Mouse (Mus musculus) forebrain, embryonic 14.5 days (tissue): ENCODE data around the gene Foxd3. TPM values are rescaled to one million over a fixed set of nuclear protein-coding genes. Genes with fewer than 3 reads are reported as not detected.
A peak's percentile ranks its signal among the peaks of the same experiment; 100 is the strongest.

ENCODE experiments used
- ATAC-seq: fragments of 200-750 bp; cut with Nextera tagmentation; 2 replicates; pipeline ENCODE4 v1.8.0; 2017; ENCODE audit warnings: mild to moderate bottlenecking, moderate library complexity
- DNase-seq: peaks from one replicate; pipeline ENCODE4 v3.0.0-alpha.2; 2015; ENCODE audit warnings: low spot score
- H3K27ac ChIP-seq: fragments of 300-500 bp; sonication (generic); 2 replicates; pipeline ENCODE4 v1.5.1; 2014; ENCODE audit warnings: low read depth, mild to moderate bottlenecking, control low read depth, low read length, moderate library complexity
- H3K27me3 ChIP-seq: fragments of 300-500 bp; sonication (generic); replicated peaks from 2 replicates; pipeline ENCODE4 v1.6.1; 2014; ENCODE audit warnings: low read length, control low read depth, mixed read lengths; ENCODE audit not compliant: control insufficient read depth, insufficient read depth
- H3K36me3 ChIP-seq: fragments of 300-500 bp; sonication (generic); 2 replicates; pipeline ENCODE4 v1.6.1; 2014; ENCODE audit warnings: low read length, control low read depth; ENCODE audit not compliant: control insufficient read depth, insufficient read depth
- H3K4me1 ChIP-seq: fragments of 300-500 bp; sonication (generic); 2 replicates; pipeline ENCODE4 v1.6.1; 2014; ENCODE audit warnings: antibody characterized with exemption, low read length, control low read depth; ENCODE audit not compliant: control insufficient read depth, insufficient read depth
- H3K4me2 ChIP-seq: fragments of 300-500 bp; sonication (generic); 2 replicates; pipeline ENCODE4 v1.6.1; 2014; ENCODE audit warnings: mild to moderate bottlenecking, control low read depth, low read length
- H3K4me3 ChIP-seq: fragments of 300-500 bp; sonication (generic); 2 replicates; pipeline ENCODE4 v1.5.1; 2014; ENCODE audit warnings: low read depth, low read length, control low read depth
- H3K9ac ChIP-seq: fragments of 300-500 bp; sonication (generic); 2 replicates; pipeline ENCODE4 v1.6.1; 2014; ENCODE audit warnings: mild to moderate bottlenecking, low read length, control low read depth, moderate library complexity
- H3K9me3 ChIP-seq: fragments of 300-500 bp; sonication (generic); replicated peaks from 2 replicates; pipeline ENCODE4 v1.6.1; 2016; ENCODE audit warnings: low read length, control low read depth, mixed read lengths; ENCODE audit not compliant: control insufficient read depth
- WGBS: fragments of 180-500 bp; shearing (Covaris S2); extraction: QIAGEN DNeasy Blood & Tissue Kit; methylation state at CpG from one replicate; pipeline ENCODE4 v1.1.7; 2014; 5-methylcytosine and 5-hydroxymethylcytosine counted together
- polyA plus RNA-seq: library from polyadenylated mRNA; unstranded; fragments of >200 nt; fragmentation: Nextera tagmentation; extraction: Ambion mirVana; gene quantifications from 2 replicates; pipeline ENCODE4 v1.2.1, GENCODE M21; 2014

Gene Foxd3
- polyA plus RNA-seq, 1 experiment from 2014 or later: not detected

DNA sequence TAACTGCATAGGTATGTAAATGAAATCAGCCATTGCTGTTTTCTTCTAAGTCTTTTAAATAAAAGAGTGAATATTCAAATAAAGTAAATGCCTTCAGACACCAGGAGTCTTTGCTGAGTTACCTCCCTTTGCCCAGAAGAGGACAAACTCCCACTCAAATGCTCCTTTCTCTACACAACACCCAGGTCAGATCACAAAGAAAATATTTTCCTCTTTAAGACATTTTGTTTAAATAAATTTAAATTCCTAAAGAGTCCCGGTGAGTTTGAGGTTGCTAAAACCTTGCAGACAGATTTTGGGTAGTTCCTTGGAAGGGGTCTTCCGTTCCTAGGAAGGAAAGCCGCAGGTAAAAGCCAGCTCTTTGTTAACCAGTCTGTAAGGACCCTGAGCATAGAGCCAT lies 14.2 kb upstream of the Foxd3 start:
- DNase-seq (no peak), ATAC-seq (no peak)
- H3K9ac ChIP-seq: no peak overlapping the region
- no peak overlapping the region for H3K27ac ChIP-seq
- H3K4me2 ChIP-seq: no peak overlapping the region
- H3K4me1 ChIP-seq: no peaks in the 10 kb centered on the region
- H3K36me3 ChIP-seq: no peaks in the 10 kb centered on the region
- WGBS: 28% methylated on average over 3 of the region's 3 CpGs
- peaks cover 11% of the 10 kb centered on the region for H3K27me3 ChIP-seq
- no peaks in the 10 kb centered on the region for H3K9me3 ChIP-seq
- H3K4me3 ChIP-seq: no peak overlapping the region

DNA sequence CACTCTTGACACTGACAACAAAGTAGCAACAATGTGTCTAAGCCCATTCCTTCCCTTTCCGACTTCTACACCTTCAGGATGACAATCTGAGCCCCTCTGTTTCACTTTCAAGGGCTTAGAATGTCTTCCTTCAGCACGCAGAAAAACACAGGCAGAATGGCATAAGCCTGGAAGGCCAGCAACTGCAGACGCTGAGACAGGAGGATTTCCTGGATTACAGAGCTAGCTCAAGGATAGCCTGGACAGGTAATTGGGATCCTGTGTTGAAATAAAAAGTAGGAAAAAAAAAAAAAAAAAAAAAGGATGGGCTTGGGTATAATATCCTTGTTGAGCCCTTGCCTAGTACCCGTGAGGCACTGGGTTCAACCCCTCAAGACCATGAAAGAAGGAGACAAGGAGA lies 10.5 kb upstream of the Foxd3 start:
- 84% methylated on average over 4 of the region's 4 CpGs for WGBS

DNA sequence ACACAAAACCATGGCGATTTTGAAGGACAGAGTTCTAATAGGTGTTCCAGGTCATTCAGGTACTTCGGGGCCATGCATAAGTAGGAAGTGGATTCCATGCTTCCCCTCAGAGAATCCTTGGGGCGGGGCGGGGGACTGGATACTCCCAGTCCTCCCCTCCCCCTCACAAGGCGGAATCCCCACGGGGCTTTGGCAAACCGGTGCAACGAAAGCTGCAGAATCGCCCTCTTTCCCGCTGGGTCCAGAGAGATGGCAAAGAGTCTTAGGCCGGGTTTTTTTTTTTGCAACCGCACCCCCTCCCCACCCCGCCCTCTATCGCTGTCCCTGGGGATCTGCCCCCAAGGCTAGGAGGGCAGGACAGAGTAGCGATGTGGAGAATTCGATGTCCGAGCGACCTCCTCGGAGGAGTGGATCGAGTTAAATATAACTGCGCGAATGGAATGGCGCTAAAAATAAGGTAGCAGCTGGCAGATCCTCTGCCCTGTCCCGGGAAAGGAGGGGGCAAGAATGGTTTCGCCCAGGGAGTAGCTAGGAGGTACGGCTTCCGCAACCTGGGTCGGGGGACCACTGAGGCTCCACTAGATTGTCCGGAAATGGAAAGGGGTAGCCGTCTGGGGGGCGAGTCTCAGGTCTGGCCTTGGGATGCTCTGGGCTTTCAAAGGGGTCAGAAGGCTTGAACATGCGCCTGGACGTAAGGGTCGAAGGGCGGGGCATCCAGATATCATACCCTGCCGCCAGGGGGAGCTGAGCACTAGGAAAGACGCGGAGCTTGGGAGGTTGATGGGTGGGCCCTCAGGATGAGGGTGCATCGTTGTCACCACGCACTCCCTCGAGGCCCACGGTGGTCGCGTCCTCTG lies 5.8 kb upstream of the Foxd3 start:
- Histone ChIP-seq H3K4me1 (peaks cover 3% of the 10 kb centered on the region; the same call in 1 of the 2 replicates), H3K27me3 (peaks cover 81% of the 10 kb centered on the region), H3K4me2 (no peak overlapping the region), H3K36me3 (no peaks in the 10 kb centered on the region), H3K9ac (no peak overlapping the region), H3K9me3 (no peaks in the 10 kb centered on the region), H3K27ac (no peak overlapping the region), H3K4me3 (no peak overlapping the region)
- DNase-seq (no peak), ATAC-seq (no peak)
- 2% methylated on average over 44 of the region's 44 CpGs for WGBS

More for the DNA sequence above, 10.5 kb upstream of the Foxd3 start:
- Histone ChIP-seq H3K9me3 (no peaks in the 10 kb centered on the region), H3K4me2 (no peak overlapping the region), H3K36me3 (no peaks in the 10 kb centered on the region), H3K4me1 (no peaks in the 10 kb centered on the region), H3K27ac (no peak overlapping the region), H3K4me3 (no peak overlapping the region), H3K27me3 (peaks cover 44% of the 10 kb centered on the region), H3K9ac (no peak overlapping the region)
- no peak for ATAC-seq
- no peak for DNase-seq

DNA sequence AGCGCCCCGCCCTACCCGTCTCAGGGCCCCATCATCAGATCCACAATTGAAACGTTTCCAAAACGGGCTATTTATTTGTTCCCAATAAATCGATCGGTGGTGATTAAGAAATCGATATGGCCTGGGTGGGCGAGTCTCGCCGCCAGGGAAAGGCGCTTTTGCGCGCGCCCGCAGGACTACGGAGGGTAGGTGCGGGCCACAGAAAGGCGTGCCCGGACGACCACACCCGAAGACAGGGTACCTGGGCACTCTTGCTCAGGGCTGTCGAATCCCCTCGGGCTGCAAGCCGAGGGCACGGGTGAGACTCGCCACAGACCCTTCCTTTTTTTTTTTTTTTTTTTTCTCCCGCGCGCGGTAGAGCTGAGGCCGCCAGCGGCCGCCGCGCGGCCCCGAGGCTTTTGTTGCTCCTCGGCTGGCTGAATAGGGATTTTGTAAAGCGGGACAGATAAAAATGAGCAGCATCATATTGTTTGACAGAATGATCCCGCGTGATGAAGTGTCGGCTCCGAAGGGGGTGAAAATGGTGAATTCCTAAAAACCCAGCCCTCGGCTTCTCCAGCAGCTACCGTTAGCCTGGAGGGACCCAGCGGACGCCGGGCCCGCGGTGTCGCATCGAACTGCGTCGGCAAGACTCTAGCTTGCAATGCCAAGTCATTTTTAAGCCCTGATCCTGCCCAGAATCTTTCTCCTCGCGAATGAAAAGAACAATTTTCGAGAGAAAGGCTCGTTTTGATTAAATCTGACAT lies 5.0 kb upstream of the Foxd3 start:
- Histone ChIP-seq H3K27me3 (peaks cover 88% of the 10 kb centered on the region), H3K4me1 (peaks cover 5% of the 10 kb centered on the region; the same call in 1 of the 2 replicates), H3K36me3 (no peaks in the 10 kb centered on the region), H3K9me3 (no peaks in the 10 kb centered on the region), H3K4me3 (peak overlapping the region; percentile 16; the same call in 1 of the 2 replicates), H3K9ac (no peak overlapping the region), H3K27ac (no peak overlapping the region), H3K4me2 (peak overlapping the region; percentile 38)
- WGBS: under 1% methylated on average over 59 of the region's 59 CpGs
- ATAC-seq (no peak), DNase-seq (no peak)

DNA sequence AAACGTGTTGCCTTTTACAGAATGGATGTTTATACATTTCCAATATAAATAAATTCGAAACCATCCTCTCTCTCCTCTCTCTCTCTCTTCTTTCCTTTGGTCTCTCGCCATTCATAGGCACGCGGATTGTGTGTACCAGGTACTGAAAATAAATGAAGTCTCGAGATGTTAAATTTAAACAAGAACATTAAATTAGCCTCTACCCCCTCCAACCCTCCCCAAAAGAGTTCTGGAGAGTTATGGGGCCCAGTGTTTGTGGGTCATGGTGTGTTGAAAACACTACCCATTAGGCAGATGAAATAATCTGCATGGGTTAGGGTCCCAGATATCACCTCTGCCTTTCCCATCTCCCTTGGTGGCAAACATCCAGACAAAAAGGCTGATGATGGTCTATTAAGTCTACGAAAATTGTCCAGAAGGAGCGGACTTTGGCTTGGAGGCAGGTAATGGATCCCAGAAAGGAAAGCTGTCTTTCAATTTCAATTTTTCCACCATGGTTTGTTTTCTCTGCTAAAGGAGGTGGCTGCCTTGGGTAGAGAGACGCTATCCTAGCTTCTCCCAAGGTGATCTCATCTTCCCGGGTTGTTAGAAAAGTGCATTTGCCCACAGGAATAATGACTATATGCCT lies 4.2 kb upstream of the Foxd3 start:
- H3K27ac ChIP-seq: no peak overlapping the region
- WGBS: 8% methylated on average over 10 of the region's 10 CpGs
- H3K4me2 ChIP-seq: no peak overlapping the region
- H3K4me3 ChIP-seq: no peak overlapping the region
- peaks cover 89% of the 10 kb centered on the region for H3K27me3 ChIP-seq
- no peaks in the 10 kb centered on the region for H3K9me3 ChIP-seq
- DNase-seq (no peak), ATAC-seq (no peak)
- no peaks in the 10 kb centered on the region for H3K36me3 ChIP-seq
- no peak overlapping the region for H3K9ac ChIP-seq
- peaks cover 5% of the 10 kb centered on the region; the same call in 1 of the 2 replicates for H3K4me1 ChIP-seq

DNA sequence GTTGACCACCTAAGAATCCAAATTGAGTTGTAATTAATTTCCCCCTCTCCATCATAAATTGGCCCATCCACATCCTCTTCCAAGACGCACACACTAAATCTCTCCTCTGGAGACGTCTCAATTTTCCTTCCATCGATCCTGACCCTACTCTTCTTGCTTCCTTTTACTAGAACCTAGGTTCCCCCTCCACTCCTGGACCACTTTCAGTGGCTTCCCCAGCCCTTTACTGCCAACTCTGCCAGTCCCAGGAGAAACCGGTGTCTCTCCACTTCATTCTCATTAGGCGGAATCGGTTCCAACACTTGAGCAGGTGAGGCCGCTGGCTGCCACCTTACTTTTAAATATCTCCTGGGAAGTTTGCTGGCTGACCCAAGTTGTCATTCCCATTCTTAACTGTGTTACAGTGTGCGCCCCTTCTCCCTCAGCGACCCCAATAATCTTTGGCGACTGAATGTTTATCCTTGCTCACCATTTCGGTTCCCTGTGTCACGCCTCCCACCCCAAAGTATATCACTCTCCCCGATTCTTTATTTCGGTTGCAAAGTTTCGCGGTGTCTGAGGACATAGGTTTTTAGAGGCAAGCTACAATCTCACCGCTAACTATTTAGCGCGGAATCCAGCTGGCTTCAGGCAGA lies 3.4 kb upstream of the Foxd3 start:
- ATAC-seq (no peak), DNase-seq (no peak)
- Histone ChIP-seq H3K27ac (no peak overlapping the region), H3K4me1 (peaks cover 7% of the 10 kb centered on the region; the same call in 1 of the 2 replicates), H3K27me3 (peaks cover 89% of the 10 kb centered on the region), H3K9ac (no peak overlapping the region), H3K9me3 (no peaks in the 10 kb centered on the region), H3K4me3 (no peak overlapping the region), H3K4me2 (no peak overlapping the region), H3K36me3 (no peaks in the 10 kb centered on the region)
- WGBS: 2% methylated on average over 19 of the region's 19 CpGs

DNA sequence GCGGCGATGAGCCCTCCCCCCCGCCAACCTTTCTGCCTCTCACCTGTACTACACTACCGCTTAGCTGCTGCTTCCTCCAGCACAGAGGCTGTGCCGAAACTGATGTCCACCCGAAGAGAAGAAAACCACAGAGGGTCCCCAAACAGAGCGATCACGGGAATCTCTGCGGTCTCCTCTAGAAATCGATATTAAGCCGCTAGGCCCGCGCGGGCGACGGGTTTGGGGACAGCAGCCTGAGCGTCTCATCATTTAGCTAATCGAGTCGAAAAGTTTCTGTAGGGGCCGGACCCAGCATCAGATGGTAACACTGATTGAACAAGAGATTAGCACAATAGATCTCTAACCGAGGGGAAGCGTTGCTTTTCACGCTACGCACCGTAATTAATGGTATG lies 2.9 kb upstream of the Foxd3 start:
- DNase-seq: no peak
- no peak overlapping the region for H3K4me3 ChIP-seq
- H3K9ac ChIP-seq: no peak overlapping the region

DNA sequence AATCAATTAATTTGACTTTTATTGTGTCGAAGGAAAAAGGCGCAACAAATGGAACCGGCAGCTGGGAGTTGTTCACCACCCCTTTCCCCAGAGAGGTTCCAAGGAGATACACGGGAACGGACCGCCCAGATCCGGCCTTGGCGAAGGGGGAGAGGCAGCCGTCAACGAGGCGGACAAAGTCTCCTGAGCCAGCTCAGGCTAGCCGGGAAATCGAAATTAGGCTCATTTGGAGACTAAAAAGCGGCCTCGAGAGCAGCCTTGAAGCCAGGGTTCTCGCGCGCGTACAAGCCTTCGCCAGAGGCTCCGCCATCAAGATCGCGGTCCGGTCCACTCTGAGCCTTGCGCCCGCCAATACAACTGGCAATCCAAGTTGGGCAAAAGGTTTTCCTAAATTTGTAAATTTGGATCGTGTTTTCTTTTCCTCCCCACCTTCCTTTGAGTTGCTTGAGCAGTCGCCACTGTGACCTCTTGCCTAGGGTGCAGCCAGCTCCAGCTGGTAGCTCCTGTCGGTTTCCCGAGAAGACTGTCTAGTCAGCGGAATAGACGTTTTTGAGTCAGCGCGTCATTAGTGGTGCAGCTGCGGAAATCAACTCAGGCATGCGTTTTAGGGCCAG lies 2.4 kb upstream of the Foxd3 start:
- no peak overlapping the region for H3K27ac ChIP-seq
- no peak overlapping the region for H3K4me3 ChIP-seq
- no peak overlapping the region for H3K4me2 ChIP-seq
- under 1% methylated on average over 36 of the region's 36 CpGs for WGBS
- no peaks in the 10 kb centered on the region for H3K9me3 ChIP-seq
- peaks cover 7% of the 10 kb centered on the region; the same call in 1 of the 2 replicates for H3K4me1 ChIP-seq
- H3K36me3 ChIP-seq: no peaks in the 10 kb centered on the region
- H3K27me3 ChIP-seq: peaks cover 88% of the 10 kb centered on the region
- DNase-seq (no peak), ATAC-seq (no peak)
- H3K9ac ChIP-seq: no peak overlapping the region

More for the DNA sequence above, 2.9 kb upstream of the Foxd3 start:
- H3K4me1 ChIP-seq: peaks cover 7% of the 10 kb centered on the region; the same call in 1 of the 2 replicates
- peaks cover 91% of the 10 kb centered on the region for H3K27me3 ChIP-seq
- H3K9me3 ChIP-seq: no peaks in the 10 kb centered on the region
- under 1% methylated on average over 25 of the region's 25 CpGs for WGBS
- H3K27ac ChIP-seq: no peak overlapping the region
- H3K36me3 ChIP-seq: no peaks in the 10 kb centered on the region
- H3K4me2 ChIP-seq: no peak overlapping the region
- ATAC-seq: no peak
